Mouse (Mus musculus) stomach, postnatal 0 days (tissue): ENCODE data around the gene Asb7.

Experiments
- CTCF ChIP-seq: IDR thresholded peaks from 2 replicates; pipeline ENCODE4 v1.5.1; 2016; ENCODE audit warnings: antibody characterized with exemption, low read depth, mild to moderate bottlenecking, moderate library complexity
- EP300 ChIP-seq: optimal IDR thresholded peaks from 2 replicates; pipeline ENCODE3; 2016; ENCODE audit warnings: antibody characterized with exemption

DNA sequence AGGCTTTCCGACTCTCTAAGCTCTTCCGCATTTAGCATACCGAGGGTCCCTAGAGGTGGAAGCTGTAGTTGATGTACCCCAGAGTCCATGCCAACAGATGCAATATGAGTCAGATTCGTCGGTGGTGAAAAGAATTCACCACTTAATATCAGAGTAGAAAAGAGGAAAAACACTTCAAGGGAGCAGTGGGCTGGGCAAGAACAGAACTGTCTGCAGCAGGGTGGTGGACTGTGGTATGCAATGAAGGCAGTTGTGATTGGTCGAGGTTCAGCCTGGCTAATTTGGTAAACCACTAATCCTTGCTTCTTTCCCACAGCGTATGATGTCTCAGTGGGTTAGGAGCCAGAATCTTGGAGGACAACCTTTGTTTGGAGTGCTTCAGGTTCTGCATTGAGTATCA, 13.3 kb upstream of the Asb7 start:
- no peak for TF ChIP-seq CTCF
- TF ChIP-seq EP300 = no peak
